Mouse (Mus musculus) hematopoietic stem cell, adult 5-6 weeks (primary cell): ENCODE measurements around the gene Vmn1r135. TPM values are rescaled to one million over a fixed set of nuclear protein-coding genes. Genes with fewer than 3 reads are reported as not detected.
"Not testable (repeated sequence)": the region's sequence is repeated elsewhere in the genome, so short reads cannot be mapped to it uniquely, and the experiment has no call there.

Experiments used
- ATAC-seq, 2 experiments: fragments of 125-278 bp in 1 of 2; replicated peaks in 1 of 2; 2 replicates each; pipeline ENCODE4 v1.8.0; 2016 to 2017; ENCODE audit warnings: inconsistent platforms in 2 of 2, mild to moderate bottlenecking in 2 of 2, moderate number of reproducible peaks in 2 of 2, low read depth in 1 of 2, moderate TSS enrichment in 1 of 2; ENCODE audit not compliant: low FRiP score in 2 of 2, poor library complexity in 2 of 2, severe bottlenecking in 2 of 2, insufficient read depth in 1 of 2, low TSS enrichment in 1 of 2
- total RNA-seq: library from RNA; stranded (forward); fragments of 172-1452, 232-1000 nt; gene quantifications from 2 replicates; pipeline ENCODE4 v1.2.3, GENCODE M21; 2017

Gene Vmn1r135
- not detected in 2 replicates for total RNA-seq

DNA sequence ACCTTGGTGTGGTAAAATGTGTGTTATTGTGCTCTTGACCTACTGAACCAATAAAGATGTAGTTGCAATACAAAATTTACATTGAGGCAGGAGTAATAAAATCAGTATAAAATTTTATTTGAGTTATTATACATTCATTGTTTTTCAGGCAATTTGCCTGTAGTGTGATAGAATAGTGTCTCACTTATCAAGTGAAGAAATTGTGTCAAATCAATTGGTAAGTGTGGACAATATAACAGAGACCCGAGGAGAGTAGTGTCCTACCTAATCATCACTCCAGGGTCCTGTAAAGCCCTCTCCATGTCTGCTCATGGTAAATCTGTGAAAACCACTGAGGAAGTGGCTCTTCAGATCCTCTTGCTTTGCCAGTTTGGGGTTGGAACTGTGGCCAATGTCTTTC lies at the start of gene Vmn1r135:
Gene Vmn1r135 (plus strand): TSS at position 301 of the 400 bp plus-strand sequence.
- ATAC-seq = not testable (repeated sequence)

DNA sequence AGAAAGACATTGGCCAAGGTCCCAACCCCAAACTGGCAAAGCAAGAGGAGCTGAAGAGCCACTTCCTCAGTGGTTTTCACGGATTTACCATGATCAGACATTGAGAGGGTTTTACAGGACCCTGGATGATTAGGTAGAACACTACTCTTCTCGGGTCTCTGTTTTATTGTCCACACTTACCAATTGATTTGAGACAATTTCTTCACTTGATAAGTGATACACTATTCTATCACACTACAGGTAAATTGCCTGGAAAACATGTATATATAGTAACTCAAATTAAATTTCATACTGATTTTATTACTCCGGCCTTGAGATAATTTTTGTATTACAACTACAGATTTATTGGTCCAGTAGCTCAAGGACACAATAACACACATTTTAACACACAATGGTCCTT lies 35.5 kb upstream of the Vmn1r135 start, which contains the start of gene Gm4177:
Gene Gm4177 (minus strand): TSS at position 101 of the 400 bp plus-strand sequence.
- ATAC-seq = not testable (repeated sequence)

DNA sequence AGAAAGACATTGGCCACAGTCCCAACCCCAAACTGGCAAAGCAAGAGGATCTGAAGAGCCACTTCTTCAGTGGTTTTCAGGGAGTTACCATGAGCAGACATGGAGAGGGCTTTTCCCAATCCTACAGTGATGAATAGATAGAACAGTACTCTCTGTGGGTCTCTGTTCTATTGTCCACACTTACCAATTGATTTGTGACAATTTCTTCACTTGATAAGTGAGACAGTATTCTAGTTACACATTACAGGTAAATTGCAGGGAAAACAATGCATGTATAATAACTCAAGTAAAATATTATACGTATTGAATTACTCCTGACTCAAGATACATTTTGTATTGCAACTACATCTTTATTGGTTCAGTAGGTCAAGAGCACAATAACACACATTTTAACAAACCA lies 12.0 kb downstream of the Vmn1r135 start, which contains the start of gene Gm5725:
Gene Gm5725 (minus strand): TSS at position 101 of the 400 bp plus-strand sequence.
- ATAC-seq = not testable (repeated sequence)

Other genes starting within 250 kb of the Vmn1r135 start
- gene Vmn1r132, start 218.3 kb upstream of the Vmn1r135 start, total RNA-seq = not detected in 2 replicates
- not detected in 2 replicates for gene Gm4175, start 70.9 kb upstream of the Vmn1r135 start, total RNA-seq
- gene Gm4177, start 35.6 kb upstream of the Vmn1r135 start, total RNA-seq = not detected in 2 replicates
- gene Gm5725, start 11.9 kb downstream of the Vmn1r135 start, total RNA-seq = not detected in 2 replicates
- not detected in 2 replicates for gene Gm5891, start 88.9 kb downstream of the Vmn1r135 start, total RNA-seq
- not detected in 2 replicates for gene Vmn1r137, start 162.2 kb downstream of the Vmn1r135 start, total RNA-seq
- gene Vmn1r138, start 196.5 kb downstream of the Vmn1r135 start, total RNA-seq = not detected in 2 replicates
- gene Gm6176, start 224.0 kb downstream of the Vmn1r135 start, total RNA-seq = not detected in 2 replicates
- not detected in 2 replicates for gene Vmn1r139, start 236.7 kb downstream of the Vmn1r135 start, total RNA-seq